Mouse (Mus musculus): ENCODE results near the gene Stac2.

- peak; percentile 50; the same call in 1 of the 2 replicates for TF ChIP-seq CTCF (IDR thresholded peaks at IDR 0.05; ENCODE audit: borderline replicate concordance, extremely low read depth, insufficient read depth, insufficient read length)
- no peak for TF ChIP-seq POLR2A (IDR thresholded peaks at IDR 0.05; ENCODE audit: borderline replicate concordance, extremely low read depth, insufficient read depth, insufficient read length, poor library complexity, severe bottlenecking)
Measured at GRCm38 (mm10) chr11:98018858-98019641, 34.2 kb downstream of the Stac2 start.
